Comparison of ENCODE assay signal across 20 mouse cellular contexts in genomic region chr2:29656095-29656494, GRCm38 (mm10).
"Had no signal": no experiment of that assay in that cellular context is flagged by ENCODE, and none has a peak within 500 bp of the region (broad histone marks: within the 10 kb centered on the region; RNA-seq: fewer than 3 reads in every experiment).

No protein-coding gene starts in this region.

- H3K4me3 ChIP-seq: intestine, embryonic 15.5 days; kidney, embryonic 15.5 days; left cerebral cortex, adult 2 months; liver, embryonic 13.5 days; megakaryocyte, embryonic 14.5 days; midbrain, embryonic 12.5 days; midbrain, embryonic 15.5 days; neural tube, embryonic 12.5 days; stomach, embryonic 15.5 days had no signal

- H3K27ac ChIP-seq: intestine, embryonic 15.5 days; kidney, embryonic 15.5 days; left cerebral cortex, adult 2 months; liver, embryonic 13.5 days; macrophage; midbrain, embryonic 12.5 days; midbrain, embryonic 15.5 days; neural tube, embryonic 12.5 days; stomach, embryonic 15.5 days had no signal

- H3K4me2 ChIP-seq: intestine, embryonic 15.5 days; kidney, embryonic 15.5 days; liver, embryonic 13.5 days; lung, embryonic 14.5 days; midbrain, embryonic 12.5 days; midbrain, embryonic 15.5 days; neural tube, embryonic 12.5 days; stomach, embryonic 15.5 days had no signal

- ATAC-seq: intestine, embryonic 15.5 days; lung, postnatal 0 days; midbrain, embryonic 15.5 days had no signal

- H3K9me3 ChIP-seq: intestine, embryonic 15.5 days; kidney, embryonic 15.5 days; liver, embryonic 13.5 days; megakaryocyte, embryonic 14.5 days; midbrain, embryonic 12.5 days; midbrain, embryonic 15.5 days; neural tube, embryonic 12.5 days; stomach, embryonic 15.5 days had no signal

- H3K36me3 ChIP-seq: intestine, embryonic 15.5 days; kidney, embryonic 15.5 days; liver, embryonic 13.5 days; midbrain, embryonic 12.5 days; midbrain, embryonic 15.5 days; neural tube, embryonic 12.5 days; stomach, embryonic 15.5 days had no signal

- H3K9ac ChIP-seq: intestine, embryonic 15.5 days; kidney, embryonic 15.5 days; liver, embryonic 13.5 days; lung, embryonic 14.5 days; midbrain, embryonic 12.5 days; midbrain, embryonic 15.5 days; neural tube, embryonic 12.5 days; stomach, embryonic 15.5 days had no signal

- DNase-seq: kidney, adult 11 months; kidney, adult 8-10 months; kidney, postnatal 10 days; kidney, postnatal 36 days; layer of hippocampus, postnatal 36 days; liver, embryonic 13.5 days; lung, embryonic 14.5 days; retina, postnatal 1 day; right cerebral cortex, postnatal 25 days; thymus, postnatal 25 days had no signal

- H3K27me3 ChIP-seq: intestine, embryonic 15.5 days; liver, embryonic 13.5 days; megakaryocyte, embryonic 14.5 days; midbrain, embryonic 12.5 days; midbrain, embryonic 15.5 days; neural tube, embryonic 12.5 days; stomach, embryonic 15.5 days had no signal
